Mouse (Mus musculus): ENCODE measurements around the gene Cstad. TPM values are rescaled to one million over a fixed set of nuclear protein-coding genes. Genes with fewer than 3 reads are reported as not detected.

Gene Cstad
- polyA plus RNA-seq, 1 experiment from 2014 or later, result 0.91 TPM

- Histone ChIP-seq H3K36me3 (ENCODE audit: control insufficient read depth, insufficient read depth, low read length) (no peaks in the 10 kb centered on the region), H3K4me2 (replicated peaks; ENCODE audit: low read depth, low read length) (peak overlapping the region; percentile 30), H3K9me3 (ENCODE audit: control insufficient read depth, low read length) (no peaks in the 10 kb centered on the region), H3K9ac (ENCODE audit: low read depth, low read length) (peak overlapping the region; percentile 37), H3K27ac (ENCODE audit: low read depth, low read length) (peak overlapping the region; percentile 93), H3K4me3 (ENCODE audit: low read length) (no peak overlapping the region), H3K4me1 (ENCODE audit: control insufficient read depth, insufficient read depth, low read length) (peaks cover 56% of the 10 kb centered on the region), H3K27me3 (ENCODE audit: control insufficient read depth, insufficient read depth, low read length) (no peaks in the 10 kb centered on the region)
- ATAC-seq (ENCODE audit: low FRiP score, low TSS enrichment), result no peak
- WGBS, result 12% methylated on average over 20 of the region's 20 CpGs
Measured at GRCm38 (mm10) chr2:30600965-30601841, 6.4 kb downstream of the Cstad start.

DNA sequence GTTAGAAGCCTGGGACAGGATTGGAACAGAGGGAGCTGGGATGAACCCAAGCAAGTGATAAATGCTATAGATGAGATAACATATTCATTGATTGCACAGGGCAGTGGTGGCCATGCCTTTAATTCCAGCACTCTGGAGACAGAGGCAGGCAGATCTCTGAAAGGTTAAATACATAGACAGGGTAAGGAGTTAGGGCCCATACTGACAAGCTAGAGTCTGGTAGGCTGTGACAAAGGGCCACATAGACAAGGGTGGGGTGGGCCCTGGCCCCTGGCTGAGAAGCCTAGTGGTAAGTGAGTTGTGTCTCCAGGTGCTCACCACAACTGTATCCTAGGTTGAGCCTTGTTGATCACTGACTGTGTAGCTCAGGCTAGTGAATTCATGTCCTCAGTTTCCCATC, 7.6 kb downstream of the Cstad start:
- peak overlapping the region; percentile 93; the same call in 1 of the 2 replicates for H3K27ac ChIP-seq (ENCODE audit: low read depth, low read length)
- no peaks in the 10 kb centered on the region for H3K27me3 ChIP-seq (ENCODE audit: control insufficient read depth, insufficient read depth, low read length)
- no peak for ATAC-seq (ENCODE audit: low FRiP score, low TSS enrichment)
- H3K4me1 ChIP-seq (ENCODE audit: control insufficient read depth, insufficient read depth, low read length), result peaks cover 67% of the 10 kb centered on the region
- H3K9ac ChIP-seq (ENCODE audit: low read depth, low read length), result no peak overlapping the region
- H3K36me3 ChIP-seq (ENCODE audit: control insufficient read depth, insufficient read depth, low read length), result no peaks in the 10 kb centered on the region
- H3K4me3 ChIP-seq (ENCODE audit: low read length), result no peak overlapping the region
- no peak overlapping the region for H3K4me2 ChIP-seq (replicated peaks; ENCODE audit: low read depth, low read length)
- no peaks in the 10 kb centered on the region for H3K9me3 ChIP-seq (ENCODE audit: control insufficient read depth, low read length)

DNA sequence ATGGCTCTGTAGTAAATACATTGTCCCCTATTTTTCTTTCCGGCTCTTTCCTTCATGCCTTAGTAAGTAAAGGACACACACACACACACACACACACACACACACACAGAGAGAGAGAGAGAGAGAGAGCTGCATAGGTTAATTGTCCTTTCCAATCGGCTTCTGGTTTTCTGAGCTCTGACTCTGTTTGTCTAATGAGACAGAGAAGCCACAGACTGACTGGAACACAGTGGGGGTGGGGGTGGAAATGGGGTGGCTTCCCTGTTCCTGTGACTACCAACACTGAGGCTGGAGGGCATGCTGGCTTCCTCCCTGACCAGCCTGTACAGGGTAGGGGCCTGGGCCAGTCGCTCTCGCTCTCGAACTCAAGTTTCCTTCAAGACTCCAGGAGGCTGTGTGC, 8.9 kb downstream of the Cstad start:
- Histone ChIP-seq H3K4me1 (ENCODE audit: control insufficient read depth, insufficient read depth, low read length) (peaks cover 74% of the 10 kb centered on the region), H3K36me3 (ENCODE audit: control insufficient read depth, insufficient read depth, low read length) (no peaks in the 10 kb centered on the region), H3K9ac (ENCODE audit: low read depth, low read length) (no peak overlapping the region), H3K4me2 (replicated peaks; ENCODE audit: low read depth, low read length) (no peak overlapping the region), H3K4me3 (ENCODE audit: low read length) (no peak overlapping the region), H3K9me3 (ENCODE audit: control insufficient read depth, low read length) (no peaks in the 10 kb centered on the region), H3K27me3 (ENCODE audit: control insufficient read depth, insufficient read depth, low read length) (no peaks in the 10 kb centered on the region), H3K27ac (ENCODE audit: low read depth, low read length) (no peak overlapping the region; the same call in 1 of the 2 replicates)
- no peak for ATAC-seq (ENCODE audit: low FRiP score, low TSS enrichment)
- 69% methylated on average over 5 of the region's 5 CpGs for WGBS

DNA sequence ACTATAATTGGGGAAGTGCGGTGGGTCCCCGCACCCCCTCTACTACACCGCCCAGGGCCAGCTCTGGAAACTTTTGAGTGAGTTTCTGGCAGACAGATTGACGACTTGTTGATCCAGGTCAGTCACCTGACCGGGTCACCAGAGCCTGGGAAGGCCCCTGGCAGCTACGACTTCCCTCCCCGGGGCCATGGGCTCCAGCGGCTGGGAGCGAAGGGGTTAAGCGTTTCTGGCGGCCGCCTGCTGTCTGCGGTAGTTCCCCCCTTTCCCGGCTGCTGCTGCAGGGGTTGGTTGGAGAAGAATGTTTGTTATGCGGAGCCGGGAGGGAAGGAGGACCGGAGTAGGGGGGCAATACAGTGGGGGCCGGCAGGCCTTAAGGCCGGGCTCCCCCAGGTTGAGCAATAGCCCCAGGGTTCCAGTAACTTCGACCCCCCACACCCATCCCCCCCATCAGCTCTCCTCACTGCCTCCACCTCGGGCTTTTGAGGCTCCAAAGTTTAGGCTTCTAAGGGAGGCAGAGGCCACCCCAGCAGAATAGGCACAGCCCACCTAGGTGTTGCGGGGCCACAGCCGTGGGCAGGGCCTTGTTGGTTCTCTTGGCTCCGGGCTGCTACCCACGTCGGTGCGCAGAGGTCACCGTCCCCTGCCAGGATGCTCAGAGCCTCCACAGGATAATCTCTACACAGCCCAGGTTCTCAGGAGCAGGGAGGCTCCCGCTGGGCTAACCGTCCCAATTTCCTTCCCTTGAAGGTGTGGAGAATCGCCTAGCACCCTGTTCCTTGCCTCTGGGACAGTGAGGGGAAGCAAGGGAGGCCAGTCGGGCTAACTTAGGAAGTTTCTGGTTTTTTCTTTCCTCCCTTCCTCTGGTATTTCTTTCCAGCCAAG, 10.3 kb downstream of the Cstad start:
- H3K9me3 ChIP-seq (ENCODE audit: control insufficient read depth, low read length), result no peaks in the 10 kb centered on the region
- no peaks in the 10 kb centered on the region for H3K36me3 ChIP-seq (ENCODE audit: control insufficient read depth, insufficient read depth, low read length)
- peak; percentile 56 for ATAC-seq (ENCODE audit: low FRiP score, low TSS enrichment)
- no peaks in the 10 kb centered on the region for H3K27me3 ChIP-seq (ENCODE audit: control insufficient read depth, insufficient read depth, low read length)
- peaks cover 67% of the 10 kb centered on the region for H3K4me1 ChIP-seq (ENCODE audit: control insufficient read depth, insufficient read depth, low read length)
- WGBS, result under 1% methylated on average over 32 of the region's 32 CpGs
- peak overlapping the region; percentile 39 for H3K4me2 ChIP-seq (replicated peaks; ENCODE audit: low read depth, low read length)
- H3K4me3 ChIP-seq (ENCODE audit: low read length), result no peak overlapping the region
- peak overlapping the region; percentile 52 for H3K9ac ChIP-seq (ENCODE audit: low read depth, low read length)
- H3K27ac ChIP-seq (ENCODE audit: low read depth, low read length), result peak overlapping the region; percentile 92

DNA sequence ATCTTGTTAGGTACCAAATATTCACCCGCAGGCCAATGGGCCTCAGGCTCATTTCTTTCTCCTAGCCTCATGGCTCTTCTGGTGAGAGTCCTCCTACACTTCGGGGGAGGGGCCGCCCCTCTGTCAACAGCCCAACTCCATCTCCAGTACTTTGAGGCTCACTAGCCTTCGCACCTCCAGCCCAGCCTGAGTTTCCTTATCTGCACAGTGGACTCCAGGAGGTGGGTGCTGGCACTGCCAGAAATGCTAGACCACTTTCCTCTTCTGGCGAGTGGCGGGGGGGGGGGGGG, 10.9 kb downstream of the Cstad start:
- no peak for ATAC-seq (ENCODE audit: low FRiP score, low TSS enrichment)
- Histone ChIP-seq H3K27ac (ENCODE audit: low read depth, low read length) (peak overlapping the region; percentile 92), H3K36me3 (ENCODE audit: control insufficient read depth, insufficient read depth, low read length) (no peaks in the 10 kb centered on the region), H3K27me3 (ENCODE audit: control insufficient read depth, insufficient read depth, low read length) (no peaks in the 10 kb centered on the region), H3K4me1 (ENCODE audit: control insufficient read depth, insufficient read depth, low read length) (peaks cover 61% of the 10 kb centered on the region), H3K9ac (ENCODE audit: low read depth, low read length) (peak overlapping the region; percentile 52; the same call in 1 of the 2 replicates), H3K4me2 (replicated peaks; ENCODE audit: low read depth, low read length) (0 out of 2 replicates have a peak overlapping the region, but pooled peaks have one; percentile 39), H3K4me3 (ENCODE audit: low read length) (no peak overlapping the region), H3K9me3 (ENCODE audit: control insufficient read depth, low read length) (no peaks in the 10 kb centered on the region)
- 7% methylated on average over 4 of the region's 6 CpGs for WGBS

- H3K4me2 ChIP-seq (replicated peaks; ENCODE audit: low read depth, low read length), result peak overlapping the region; percentile 30
- H3K9ac ChIP-seq (ENCODE audit: low read depth, low read length), result peak overlapping the region; percentile 23; the same call in 1 of the 2 replicates
- peak overlapping the region; percentile 92 for H3K27ac ChIP-seq (ENCODE audit: low read depth, low read length)
- ATAC-seq (ENCODE audit: low FRiP score, low TSS enrichment), result no peak
- H3K9me3 ChIP-seq (ENCODE audit: control insufficient read depth, low read length), result no peaks in the 10 kb centered on the region
- H3K36me3 ChIP-seq (ENCODE audit: control insufficient read depth, insufficient read depth, low read length), result no peaks in the 10 kb centered on the region
- 7% methylated on average over 23 of the region's 23 CpGs for WGBS
- H3K27me3 ChIP-seq (ENCODE audit: control insufficient read depth, insufficient read depth, low read length), result no peaks in the 10 kb centered on the region
- H3K4me1 ChIP-seq (ENCODE audit: control insufficient read depth, insufficient read depth, low read length), result peaks cover 52% of the 10 kb centered on the region
- no peak overlapping the region for H3K4me3 ChIP-seq (ENCODE audit: low read length)
Measured at GRCm38 (mm10) chr2:30606621-30607052, 11.8 kb downstream of the Cstad start.

DNA sequence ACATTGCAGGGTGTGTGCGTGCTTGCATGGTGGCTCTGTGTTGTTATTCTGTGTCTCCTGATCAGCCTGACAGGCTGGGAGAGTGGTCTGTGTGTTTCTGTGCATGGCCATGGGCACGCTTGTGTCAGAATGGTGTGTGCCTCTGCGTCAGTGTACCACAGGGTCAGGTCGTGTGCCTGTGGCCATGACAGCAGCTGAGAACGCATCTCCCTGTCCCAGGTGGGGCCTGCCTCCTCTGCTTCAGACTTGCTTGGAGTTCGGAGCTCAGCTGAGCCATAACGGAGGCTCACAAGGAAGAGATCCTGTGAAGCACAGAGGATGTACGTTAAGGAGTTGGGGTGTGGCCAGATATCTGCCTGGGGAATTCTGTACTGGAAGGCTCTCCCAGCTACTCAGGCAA, 13.1 kb downstream of the Cstad start:
- WGBS, result 71% methylated on average over 8 of the region's 8 CpGs
- Histone ChIP-seq H3K4me1 (ENCODE audit: control insufficient read depth, insufficient read depth, low read length) (peaks cover 43% of the 10 kb centered on the region), H3K4me3 (ENCODE audit: low read length) (no peak overlapping the region), H3K27me3 (ENCODE audit: control insufficient read depth, insufficient read depth, low read length) (no peaks in the 10 kb centered on the region), H3K36me3 (ENCODE audit: control insufficient read depth, insufficient read depth, low read length) (no peaks in the 10 kb centered on the region), H3K9me3 (ENCODE audit: control insufficient read depth, low read length) (no peaks in the 10 kb centered on the region), H3K9ac (ENCODE audit: low read depth, low read length) (0 out of 2 replicates have a peak overlapping the region, but pooled peaks have one; percentile 18), H3K27ac (ENCODE audit: low read depth, low read length) (no peak overlapping the region), H3K4me2 (replicated peaks; ENCODE audit: low read depth, low read length) (no peak overlapping the region)
- ATAC-seq (ENCODE audit: low FRiP score, low TSS enrichment), result no peak

GRCm38 (mm10) chr2:30608690-30609201, 13.9 kb downstream of the Cstad start:
- Histone ChIP-seq H3K9me3 (ENCODE audit: control insufficient read depth, low read length) (no peaks in the 10 kb centered on the region), H3K27ac (ENCODE audit: low read depth, low read length) (no peak overlapping the region), H3K9ac (ENCODE audit: low read depth, low read length) (no peak overlapping the region), H3K36me3 (ENCODE audit: control insufficient read depth, insufficient read depth, low read length) (no peaks in the 10 kb centered on the region), H3K4me2 (replicated peaks; ENCODE audit: low read depth, low read length) (no peak overlapping the region), H3K4me1 (ENCODE audit: control insufficient read depth, insufficient read depth, low read length) (peaks cover 43% of the 10 kb centered on the region), H3K4me3 (ENCODE audit: low read length) (no peak overlapping the region), H3K27me3 (ENCODE audit: control insufficient read depth, insufficient read depth, low read length) (no peaks in the 10 kb centered on the region)
- WGBS, result 89% methylated on average over 10 of the region's 10 CpGs
- no peak for ATAC-seq (ENCODE audit: low FRiP score, low TSS enrichment)
